Mouse (Mus musculus) adrenal gland, postnatal 36 days (tissue): ENCODE results near the gene Pfdn5. TPM values are rescaled to one million over a fixed set of nuclear protein-coding genes. Genes with fewer than 3 reads are reported as not detected.
"Not testable (repeated sequence)": the region's sequence is repeated elsewhere in the genome, so short reads cannot be mapped to it uniquely, and the experiment has no call there.

ENCODE experiments used
- DNase-seq, 2 experiments: peaks; one replicate each; pipeline ENCODE4 v3.0.0; 2021; ENCODE audit warnings: mixed read lengths in 1 of 2
- total RNA-seq, 2 experiments: library from RNA; stranded (reverse); gene quantifications; 2 replicates each; pipeline ENCODE4 v1.2.3; 2021

Gene Pfdn5
- total RNA-seq, 2 experiments from 2014 or later = 420 TPM

DNA sequence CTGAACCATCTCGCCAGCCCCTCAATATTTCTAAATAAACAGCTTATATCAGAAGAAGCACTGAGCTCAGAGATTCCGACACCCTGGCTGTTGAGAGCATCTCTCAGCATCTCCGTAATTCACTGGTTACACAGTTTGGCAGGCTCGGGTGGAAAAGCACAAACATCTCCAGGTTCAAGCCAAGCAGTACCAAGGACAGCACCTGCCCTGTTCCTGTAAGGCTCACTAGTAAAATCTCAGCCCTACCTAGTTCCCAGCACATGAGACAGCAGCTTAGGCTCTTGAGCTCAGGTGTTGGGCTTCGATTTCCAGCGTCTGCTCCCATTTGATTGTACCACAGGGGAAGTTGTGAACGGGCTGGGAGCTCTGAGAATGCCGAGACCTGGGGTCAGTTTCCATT, 9.3 kb downstream of the Pfdn5 start:
- no peak for DNase-seq

DNA sequence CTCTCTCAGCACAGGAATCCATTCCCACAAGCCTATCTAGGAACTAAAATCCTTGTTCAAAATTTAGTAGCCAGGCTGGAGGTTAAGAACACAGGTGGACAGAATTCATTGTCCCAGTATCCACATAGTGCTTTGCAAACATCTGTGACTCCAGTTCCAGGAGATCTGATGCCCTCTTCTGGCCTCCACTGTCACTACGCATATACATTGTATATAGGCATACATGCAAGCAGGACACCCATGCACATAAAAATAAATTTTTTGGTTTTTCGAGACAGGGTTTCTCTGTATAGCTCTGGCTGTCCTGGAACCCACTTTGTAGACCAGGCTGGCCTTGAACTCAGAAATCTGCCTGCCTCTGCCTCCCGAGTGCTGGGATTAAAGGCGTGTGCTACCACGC, 10.0 kb downstream of the Pfdn5 start:
- not testable (repeated sequence) for DNase-seq

DNA sequence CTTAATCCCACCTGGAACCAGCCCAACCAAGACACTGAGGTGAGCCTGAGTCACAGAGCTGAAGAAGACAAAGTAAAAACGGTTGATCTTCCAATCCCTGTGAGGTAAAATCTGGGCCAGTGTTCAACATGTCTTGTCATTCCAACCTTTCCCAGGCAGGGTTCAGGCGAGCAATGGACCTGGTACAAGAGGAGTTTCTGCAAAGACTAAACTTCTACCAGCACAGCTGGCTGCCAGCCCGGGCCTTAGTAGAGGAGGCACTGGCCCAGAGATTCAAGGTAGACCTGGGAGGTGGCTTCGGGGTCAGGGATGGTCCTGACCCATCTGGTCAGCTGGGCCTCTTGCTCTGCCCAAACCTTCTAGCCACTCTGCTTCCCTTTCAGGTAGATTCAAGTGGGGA, 11.0 kb downstream of the Pfdn5 start:
- DNase-seq = no peak

DNA sequence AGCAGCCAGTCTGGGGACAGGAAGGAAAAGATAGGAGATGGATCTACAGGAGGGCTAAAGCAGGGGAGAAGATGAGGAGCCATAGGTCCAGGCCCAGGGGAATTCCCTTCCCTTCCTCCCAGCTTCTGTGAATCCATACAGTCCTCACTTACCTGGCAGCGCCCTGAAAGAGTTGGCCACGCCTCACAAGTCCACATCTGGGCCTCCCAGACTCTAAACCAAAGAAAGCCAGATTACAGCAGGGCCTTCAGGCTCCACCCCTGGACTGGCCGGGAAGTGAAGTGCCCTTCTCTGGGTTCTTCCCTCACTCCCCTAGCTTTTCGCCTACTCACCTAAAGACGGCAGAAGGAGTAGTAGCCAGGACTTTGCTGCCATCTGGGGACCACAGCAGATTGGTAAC, 13.7 kb downstream of the Pfdn5 start:
- no peak for DNase-seq

DNA sequence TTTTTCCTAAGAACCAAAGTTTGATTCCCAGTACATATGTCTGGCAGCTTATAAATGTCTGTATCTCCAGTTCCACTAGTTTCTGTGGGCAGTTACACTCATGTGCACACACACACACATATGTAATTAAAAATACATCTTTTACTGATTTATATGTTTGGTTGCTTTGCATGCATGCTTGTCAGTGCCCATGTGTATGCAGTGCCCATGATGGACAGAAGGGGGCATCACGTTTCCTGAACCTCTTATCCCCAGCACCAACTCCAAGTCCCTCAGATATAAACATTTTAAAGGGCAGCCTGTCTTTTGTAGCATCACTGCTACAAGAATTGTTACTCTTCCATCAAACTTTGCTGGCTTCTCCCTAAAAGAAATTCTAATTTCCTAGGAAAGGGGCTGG, 15.7 kb downstream of the Pfdn5 start:
- peak; percentile 54 to 67 for DNase-seq

DNA sequence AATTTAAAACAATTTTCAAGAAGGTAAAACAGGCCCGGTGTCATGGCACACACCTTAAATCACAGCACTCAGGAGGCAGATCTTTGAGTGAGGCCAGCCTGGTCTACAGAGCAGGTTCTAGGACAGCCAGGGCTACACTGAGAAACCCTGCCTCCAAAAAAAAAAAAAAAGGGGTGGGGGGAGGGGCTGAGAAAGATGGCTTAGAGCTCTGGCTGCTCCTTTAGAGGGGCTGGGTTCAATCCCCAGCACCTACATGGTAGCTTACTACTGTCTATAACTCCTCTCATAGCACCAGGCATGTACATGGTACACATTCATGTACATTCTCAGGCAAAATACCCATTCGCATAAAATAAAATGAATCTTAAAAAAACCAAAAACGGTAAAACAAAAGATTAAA, 18.6 kb downstream of the Pfdn5 start:
- DNase-seq = no peak

DNA sequence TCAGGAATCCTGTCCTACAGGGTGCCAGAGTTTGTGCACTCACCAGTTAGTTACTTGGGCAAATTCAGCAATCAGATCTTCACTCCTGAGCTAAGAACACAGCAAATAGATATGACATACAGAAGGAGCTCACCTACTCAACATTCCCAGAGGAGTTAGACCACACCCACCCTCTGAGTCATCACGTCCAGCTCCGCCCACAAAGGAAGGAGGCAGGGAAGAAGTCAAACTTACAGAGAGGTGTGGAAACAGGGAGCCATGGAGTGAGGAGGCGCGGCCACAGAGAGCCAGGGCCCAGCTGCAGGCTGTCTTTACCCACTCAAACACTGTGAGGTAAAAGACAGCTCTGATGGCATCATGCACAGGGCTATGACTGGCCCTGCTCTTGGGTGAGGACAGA, 20.5 kb downstream of the Pfdn5 start:
- DNase-seq = no peak

DNA sequence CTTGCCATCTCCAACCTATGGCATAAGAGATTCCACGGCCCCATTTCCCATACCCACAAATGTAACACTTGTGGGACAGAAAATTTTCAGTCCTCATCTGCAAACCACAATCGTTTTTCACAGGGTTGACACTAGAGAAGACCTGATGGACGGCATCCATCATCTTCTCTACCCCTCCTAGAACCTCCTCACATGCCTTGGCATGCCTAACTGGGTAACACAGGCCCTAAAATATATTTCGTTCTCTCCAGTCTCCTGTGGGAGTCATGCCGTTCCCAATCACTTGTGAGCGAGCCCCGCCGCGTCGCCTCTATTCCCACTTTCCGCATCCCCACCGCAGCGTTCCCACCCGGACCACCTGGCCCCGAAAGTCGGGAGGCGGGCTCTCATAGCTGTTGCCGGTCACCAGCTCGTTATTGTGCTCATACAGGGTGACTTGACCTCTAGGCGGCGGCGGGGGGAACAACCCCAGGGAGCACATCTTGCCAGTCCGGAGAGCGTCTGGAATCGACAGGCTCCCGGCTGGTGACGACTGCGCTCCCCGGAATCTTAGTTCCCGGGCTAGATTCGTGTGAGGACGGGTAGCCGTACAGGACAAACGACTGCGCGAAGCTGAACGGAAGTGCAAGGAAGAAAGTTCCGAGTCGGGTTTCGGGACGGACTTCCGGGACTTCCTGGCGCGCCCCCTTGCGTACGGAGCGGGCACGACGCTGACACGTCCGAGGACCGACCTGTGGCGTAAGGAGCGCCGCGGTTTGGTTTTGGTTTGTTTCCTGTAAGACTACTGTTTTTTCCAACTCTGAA, 24.4 kb downstream of the Pfdn5 start, which contains the start of gene Aaas:
TSS of gene Aaas (minus strand) at position 634 of the 804 bp plus-strand sequence.
- DNase-seq = peak; percentile 96

DNA sequence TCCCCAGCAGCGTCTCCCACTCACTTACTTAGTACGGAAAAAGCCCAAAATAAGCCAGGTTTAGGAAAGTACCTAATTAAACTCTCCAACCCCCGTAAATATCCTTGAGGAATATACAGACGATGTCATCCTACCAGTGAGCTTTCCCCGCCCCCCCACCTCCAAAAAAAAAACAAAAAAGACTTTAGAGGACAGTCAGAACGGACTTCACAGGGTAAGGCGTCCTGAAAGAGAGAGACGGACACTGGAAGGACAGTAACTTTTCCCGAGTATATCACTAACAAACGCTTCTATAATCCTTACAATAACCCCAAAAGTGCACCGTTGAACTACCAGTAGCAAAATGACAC, 25.0 kb downstream of the Pfdn5 start:
- no peak for DNase-seq

DNA sequence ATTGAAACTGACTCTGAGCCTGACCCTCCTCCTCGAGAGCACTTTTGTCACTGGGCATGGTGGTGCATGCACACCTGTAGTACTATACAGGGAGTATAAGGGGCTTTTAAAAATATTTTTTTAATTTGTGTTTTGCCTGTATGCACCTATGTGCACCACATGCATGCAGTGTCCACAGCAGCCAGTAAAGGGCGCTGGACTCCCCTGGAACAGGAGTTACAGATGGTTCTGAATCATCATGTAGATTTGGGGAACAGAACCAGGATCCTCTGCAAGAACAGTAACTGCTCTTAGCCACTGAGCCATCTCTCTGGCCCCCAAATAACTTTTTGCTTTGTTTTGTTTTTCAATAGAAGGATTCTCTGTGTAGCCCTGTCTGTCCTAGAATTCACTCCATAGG, 26.3 kb downstream of the Pfdn5 start:
- no peak for DNase-seq

DNA sequence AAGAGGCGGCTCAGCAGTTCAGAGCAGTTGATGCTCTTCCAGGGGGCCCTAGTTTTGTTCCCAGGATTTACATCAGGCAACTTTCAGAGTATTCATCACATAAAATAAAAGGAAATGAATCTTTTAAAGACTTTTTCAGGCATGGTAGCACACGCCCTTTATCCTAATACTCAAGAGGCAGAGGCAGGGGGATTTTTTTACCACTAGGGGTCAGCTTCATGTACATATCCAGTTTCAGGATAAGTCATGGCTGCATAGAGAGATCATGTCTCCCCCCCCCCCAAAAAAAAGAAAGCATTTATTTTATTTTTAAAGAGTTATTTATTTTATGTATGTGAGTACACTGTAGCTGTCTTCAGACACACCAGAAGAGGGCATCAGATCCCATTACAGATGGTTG, 28.1 kb downstream of the Pfdn5 start:
- no peak for DNase-seq

DNA sequence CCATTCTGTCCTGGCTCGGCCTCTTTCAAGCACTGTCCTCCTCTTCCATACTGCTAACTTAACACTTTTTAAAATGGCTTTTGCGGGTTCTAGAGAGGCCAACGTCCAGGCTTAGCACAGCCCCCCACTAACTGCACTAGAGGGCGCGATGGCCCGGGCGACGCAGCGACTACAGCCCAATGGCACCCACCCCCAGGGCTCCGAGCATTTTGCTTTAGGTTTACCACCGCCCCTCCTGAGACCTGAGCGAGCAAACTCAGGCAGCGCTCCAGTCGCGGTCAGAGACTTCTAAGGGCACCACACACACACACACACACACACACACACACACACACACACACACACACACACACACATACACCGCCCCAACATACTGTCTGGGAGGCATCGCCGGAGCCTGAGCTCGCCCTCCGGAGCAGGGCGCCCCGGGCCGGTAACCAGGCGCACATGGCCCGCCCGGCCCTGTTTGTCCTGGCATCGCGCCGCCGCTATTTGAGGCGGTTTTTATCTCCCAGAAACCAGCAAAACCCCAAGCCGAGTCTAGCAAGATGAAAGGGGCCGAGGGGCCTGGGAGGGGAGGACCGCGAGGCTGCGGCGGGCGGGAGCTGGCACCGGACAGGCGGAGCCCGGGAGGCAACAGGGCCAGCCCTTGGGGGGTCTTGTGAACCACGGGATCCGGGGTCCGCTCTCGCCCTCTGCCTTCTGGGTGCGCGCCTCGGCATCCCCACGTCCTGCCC, 29.4 kb downstream of the Pfdn5 start:
- DNase-seq = peak; percentile 49 to 59

DNA sequence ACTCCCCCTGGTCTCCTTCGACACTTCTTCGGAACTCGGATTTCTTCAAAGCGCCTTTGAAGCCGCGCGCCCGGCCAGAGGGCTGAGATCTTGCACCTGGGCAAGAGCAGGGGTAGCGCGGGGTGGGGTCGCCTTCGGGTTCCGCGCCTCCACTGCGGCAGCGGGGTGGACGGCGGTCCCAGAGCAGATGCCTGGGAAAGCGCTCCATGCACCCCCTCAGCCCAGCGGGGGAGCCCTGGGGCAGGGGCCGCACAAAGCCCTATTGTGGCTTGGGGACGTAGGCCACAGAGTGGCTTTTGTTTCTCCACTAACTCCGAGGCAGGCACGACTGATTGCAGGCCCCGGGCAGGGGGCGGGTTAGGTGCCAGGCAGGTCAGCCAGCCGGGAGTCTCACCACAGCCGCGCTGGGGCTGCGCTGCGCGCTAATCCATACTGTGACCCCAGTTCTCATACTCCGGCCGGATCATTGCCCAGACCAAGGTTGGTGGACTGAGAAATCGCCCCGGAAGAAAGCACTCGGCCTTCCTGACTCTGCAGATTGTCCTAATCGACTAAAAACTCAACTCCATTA, 30.0 kb downstream of the Pfdn5 start:
- no peak for DNase-seq

DNA sequence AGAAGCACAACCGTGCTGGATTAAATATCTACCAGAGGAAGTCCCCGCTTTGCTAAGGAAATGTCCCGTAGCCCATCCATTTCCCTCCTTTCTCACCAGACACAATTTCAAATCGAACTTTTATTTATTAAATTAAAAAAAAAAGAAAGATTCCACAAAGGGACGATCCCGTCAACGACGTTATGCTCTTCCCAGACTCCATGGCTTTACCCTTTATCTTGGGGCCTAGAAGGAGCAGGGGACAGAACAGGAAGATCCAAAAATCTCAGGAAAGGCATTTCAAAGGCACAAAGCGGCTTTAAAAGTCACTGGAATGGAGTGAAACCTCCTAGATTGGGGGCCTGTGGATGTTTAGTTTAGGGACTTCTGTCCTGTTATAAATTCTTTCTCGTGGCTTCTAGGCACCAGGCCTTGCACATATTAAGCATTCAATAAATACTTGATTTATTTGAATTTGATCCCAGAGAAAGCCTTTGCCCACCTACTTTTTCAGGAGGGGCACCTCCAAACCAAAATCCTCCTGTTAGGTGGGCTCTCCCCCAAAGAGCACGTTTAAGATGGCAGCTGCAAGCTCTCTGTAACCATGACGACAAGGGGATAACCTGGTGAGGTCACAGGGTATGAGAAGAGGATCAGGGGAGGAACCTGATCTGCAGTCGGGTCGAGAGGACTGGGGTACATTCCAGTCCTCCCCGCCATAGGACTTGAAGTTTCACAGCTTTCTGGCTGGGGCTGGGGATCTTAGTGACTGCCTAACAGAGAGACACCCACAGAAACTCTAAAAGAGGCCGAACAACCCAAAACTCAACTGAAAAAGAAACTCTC, 30.8 kb downstream of the Pfdn5 start:
- no peak for DNase-seq

DNA sequence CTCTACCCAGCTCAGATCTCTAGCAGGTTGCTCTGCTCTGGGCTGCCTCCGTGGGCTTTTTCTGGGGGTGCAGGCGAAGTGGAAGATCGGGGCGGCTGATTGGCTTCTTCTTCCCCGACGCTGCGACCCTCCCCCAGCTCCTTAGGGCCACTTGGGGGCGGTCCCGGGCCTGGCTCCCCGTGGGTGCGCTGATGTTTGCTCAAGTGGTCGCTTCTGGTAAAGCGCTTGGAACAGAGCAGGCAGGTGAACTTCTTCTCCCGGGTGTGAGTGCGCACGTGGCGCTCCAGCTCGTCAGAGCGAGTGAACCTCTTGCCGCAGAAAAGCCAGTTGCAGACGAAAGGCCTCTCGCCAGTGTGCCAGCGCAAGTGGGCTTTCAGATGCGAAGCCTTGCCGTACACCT, 32.2 kb downstream of the Pfdn5 start:
- no peak for DNase-seq

DNA sequence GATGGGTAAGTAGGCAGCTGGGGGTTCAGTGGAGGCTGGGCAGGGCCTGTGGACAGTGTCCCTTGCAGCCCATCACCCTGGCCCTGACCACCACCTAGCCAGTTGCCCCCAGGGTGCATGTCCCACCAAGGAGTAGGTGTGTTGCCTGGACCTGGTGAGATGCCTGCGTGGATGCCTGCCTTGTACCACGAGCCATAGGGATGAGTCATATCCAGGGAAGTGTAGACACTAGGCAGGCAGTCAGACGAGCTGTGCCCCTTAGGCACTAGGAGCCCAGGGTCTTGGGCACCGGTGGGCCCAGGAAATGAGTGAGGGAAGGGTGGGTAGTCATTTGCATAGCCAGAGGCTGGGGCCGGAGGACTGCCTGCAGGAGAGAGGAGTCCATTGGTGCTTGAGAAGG, 32.9 kb downstream of the Pfdn5 start:
- no peak for DNase-seq

DNA sequence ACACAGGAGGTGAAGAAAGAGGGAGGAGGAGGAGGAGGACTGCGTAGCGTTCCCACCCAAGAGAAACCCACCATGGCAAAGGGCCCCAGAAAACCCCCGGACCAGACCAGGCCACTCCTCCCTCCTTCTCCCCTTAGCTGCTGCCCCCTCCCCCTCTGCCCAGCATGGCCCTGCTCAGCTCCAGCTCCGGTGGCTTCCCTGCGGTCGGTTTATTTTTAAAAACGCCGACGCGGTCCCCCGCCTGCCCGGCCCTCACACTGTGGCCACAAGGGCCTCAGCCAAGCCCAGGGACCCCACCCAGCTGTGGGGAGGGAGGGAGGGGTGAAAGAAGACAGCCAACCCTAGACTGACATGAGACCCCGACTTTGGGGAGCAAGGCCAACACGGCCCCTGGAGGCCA, 36.7 kb downstream of the Pfdn5 start:
- no peak for DNase-seq

DNA sequence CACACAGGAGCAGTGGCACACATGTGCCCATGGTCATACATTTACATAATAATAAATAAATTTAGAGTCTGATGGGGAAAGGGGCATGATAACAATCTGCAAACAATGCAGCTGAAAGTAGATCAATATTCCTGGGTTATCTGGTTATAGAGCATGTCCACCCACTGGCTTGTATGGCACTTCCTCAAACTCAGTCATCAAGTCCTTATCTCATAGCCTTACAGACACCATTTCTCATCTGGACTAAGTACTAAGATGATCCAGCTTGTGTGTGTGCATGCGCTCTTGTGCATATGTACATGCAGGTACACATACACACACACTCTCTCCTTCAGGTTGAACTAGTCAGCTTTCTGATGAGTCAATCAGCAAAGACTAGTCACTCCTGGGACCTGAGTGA, 38.8 kb downstream of the Pfdn5 start:
- DNase-seq = no peak

DNA sequence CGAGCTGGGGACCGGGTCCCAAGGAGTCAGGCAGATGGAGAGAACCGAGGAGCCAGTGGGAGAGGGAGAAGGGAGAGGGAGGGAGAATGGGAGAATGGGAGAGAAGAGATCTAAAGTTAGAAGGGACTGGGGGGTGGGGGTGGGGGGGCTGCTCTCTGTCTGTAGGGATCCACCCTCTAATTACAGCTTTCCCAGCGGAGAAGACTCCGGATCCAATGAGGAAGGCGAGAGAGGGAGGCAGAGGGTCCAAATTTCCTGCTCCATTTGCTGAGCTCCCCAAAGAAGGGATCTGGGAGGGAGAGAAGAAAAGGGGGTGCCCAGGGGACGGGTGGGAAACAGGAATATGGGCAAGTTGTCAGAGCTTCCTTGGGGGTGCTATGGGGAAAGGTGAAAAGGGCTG, 40.3 kb downstream of the Pfdn5 start:
- no peak for DNase-seq

DNA sequence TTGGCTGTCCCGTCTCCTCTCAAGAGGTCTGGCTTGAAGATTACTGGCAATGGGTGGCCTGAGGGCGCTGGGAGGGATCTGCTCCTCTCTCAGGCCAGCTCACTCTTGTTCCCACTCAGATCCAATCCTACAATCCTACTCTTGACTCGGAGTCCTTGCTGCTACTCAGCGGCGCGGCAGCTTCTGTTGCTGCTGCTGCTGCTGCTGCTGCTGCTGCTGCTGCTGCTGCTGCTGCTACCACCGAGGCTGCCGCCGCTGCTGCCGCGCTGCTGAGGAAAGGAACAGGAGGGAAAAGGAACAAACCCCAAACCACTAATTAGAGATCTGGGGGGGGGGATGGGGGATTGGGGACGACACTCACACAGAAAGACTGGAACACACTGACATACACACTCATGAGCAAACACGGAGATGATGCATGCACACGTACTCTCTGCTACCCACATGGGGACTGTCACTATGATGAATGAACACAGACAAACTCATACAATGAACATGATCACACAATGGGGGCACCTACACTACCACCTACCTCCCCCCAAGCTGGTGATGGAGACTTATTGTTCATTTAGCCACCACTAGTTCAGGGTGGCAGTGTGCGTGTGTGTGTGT, 40.9 kb downstream of the Pfdn5 start, which contains the start of gene Sp7:
TSS of gene Sp7 (minus strand) at position 450 of the 612 bp plus-strand sequence.
- no peak for DNase-seq

DNA sequence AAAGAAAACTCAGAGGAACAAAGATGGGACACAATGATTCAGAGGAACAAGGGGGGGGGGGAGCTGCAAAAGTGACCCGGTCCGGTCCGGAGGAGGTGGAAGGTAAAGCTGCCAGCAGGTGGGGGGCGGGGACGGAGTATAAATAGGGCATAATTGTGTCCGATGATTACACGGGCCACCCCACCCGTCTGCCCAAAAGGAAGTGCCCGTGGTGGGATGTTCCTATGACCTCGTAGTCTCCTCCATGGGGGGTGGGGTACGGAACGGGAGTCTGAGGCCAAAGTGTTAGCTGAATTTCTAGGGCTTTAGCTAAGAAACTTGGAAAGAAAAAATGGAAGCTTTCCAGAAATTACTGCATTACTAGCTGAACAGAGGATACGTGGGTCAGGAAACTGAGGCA, 44.1 kb downstream of the Pfdn5 start:
- DNase-seq = no peak

DNA sequence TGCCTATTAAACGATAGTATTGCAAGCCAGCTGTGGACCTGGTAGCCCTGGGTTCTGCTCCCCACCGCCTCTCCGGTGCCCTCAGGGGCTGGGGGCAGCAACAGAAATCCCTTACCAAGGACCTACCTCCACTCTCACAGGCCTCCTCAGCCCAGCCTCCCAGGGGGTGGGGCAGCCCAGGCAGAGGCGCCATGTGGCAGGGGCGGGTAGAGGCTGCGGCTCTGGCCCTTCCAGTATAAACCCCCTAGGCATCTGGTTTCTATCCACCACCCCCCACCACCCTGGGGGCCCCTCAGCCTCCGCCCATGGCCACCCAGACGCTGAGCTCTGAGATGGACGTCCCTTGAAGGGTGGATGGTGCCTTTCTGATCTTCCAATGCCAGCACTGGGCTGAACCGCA, 44.8 kb downstream of the Pfdn5 start:
- no peak for DNase-seq
